Mouse (Mus musculus): Measurements from ENCODE around the gene Enc1.
"Not testable (repeated sequence)": the region's sequence is repeated elsewhere in the genome, so short reads cannot be mapped to it uniquely, and the experiment has no call there.

The Enc1 gene

GRCm38 (mm10) chr13:97250551-97251380, 9.9 kb downstream of the Enc1 start:
- DNase-seq (ENCODE audit: low read depth, low spot score): no peak

- no peak for DNase-seq (ENCODE audit: low read depth, low spot score)
Observed at GRCm38 (mm10) chr13:97251736-97252135, 10.8 kb downstream of the Enc1 start.

GRCm38 (mm10) chr13:97252469-97252868, 11.6 kb downstream of the Enc1 start:
- no peak for DNase-seq (ENCODE audit: low read depth, low spot score)

GRCm38 (mm10) chr13:97253418-97253981, 12.6 kb downstream of the Enc1 start:
- DNase-seq (ENCODE audit: low read depth, low spot score): peak; percentile 75

GRCm38 (mm10) chr13:97253994-97254393, 13.1 kb downstream of the Enc1 start:
- DNase-seq (ENCODE audit: low read depth, low spot score): no peak

- no peak for DNase-seq (ENCODE audit: low read depth, low spot score)
Observed at GRCm38 (mm10) chr13:97254564-97255164, 13.8 kb downstream of the Enc1 start.

DNA sequence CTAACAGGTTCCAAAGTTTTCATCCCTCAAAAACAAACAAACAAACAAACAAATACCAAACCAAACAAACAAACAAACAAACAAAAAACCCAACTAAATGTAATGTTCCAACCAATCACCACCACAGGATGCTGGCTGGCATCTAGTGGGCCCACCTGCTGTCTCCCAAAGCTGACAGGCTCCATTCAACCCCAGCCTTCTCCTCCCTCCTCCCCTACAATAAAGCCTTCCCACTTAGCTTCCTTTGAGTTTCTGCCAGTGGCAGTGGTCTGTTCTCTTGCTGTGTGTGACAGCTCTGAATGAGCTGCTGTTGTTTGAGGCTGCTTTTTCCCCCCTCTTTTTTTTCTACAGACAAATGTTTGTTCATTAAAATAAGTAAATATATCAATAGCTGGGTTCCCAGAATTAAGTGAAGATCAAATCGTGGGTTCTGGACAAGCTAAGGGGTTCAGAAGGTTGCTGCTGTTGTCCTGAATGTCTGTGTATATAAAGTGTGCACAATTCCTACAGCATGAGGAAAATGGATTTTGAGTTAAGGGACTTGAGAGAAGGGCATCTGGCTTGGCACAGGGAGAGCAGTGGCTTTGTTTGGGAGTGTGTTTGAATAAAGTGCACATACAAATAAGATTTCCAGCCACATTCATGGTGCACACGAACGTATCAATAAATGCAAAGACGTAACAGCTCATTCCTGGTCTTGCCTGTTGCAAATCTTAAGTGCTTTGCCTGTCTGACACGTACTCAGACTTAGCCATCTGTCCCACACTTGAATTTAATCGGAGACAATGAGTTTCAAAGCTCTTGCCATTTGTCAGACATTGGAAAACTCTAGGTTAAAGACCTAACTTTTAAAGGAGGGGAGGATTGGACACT, 15.3 kb downstream of the Enc1 start:
- peak; percentile 49 for DNase-seq (ENCODE audit: low read depth, low spot score)

GRCm38 (mm10) chr13:97256849-97257379, 16.0 kb downstream of the Enc1 start:
- peak; percentile 63 for DNase-seq (ENCODE audit: low read depth, low spot score)

GRCm38 (mm10) chr13:97259271-97259670, 18.4 kb downstream of the Enc1 start:
- no peak for DNase-seq (ENCODE audit: low read depth, low spot score)

- no peak for DNase-seq (ENCODE audit: low read depth, low spot score)
Observed at GRCm38 (mm10) chr13:97260456-97261180, 19.7 kb downstream of the Enc1 start.

DNA sequence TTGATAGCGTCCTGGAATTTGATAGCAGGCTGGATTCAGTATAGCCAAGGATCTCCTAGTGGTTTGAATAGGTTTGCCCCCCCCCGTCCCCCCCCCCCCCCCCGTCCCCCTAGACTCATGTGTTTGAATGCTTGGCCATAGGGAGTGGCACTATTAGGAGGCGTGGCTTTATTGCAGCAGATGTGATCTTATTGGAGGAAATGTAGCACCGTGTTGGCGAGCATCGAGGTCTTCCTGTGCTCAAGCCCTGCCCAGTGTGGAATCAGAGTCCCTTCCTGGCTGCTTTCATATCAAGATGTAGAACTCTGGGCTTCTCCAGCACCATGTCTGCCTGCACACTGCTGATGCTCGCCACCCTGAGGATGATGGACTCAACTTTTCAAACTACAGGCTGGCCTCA, 20.6 kb downstream of the Enc1 start:
- DNase-seq (ENCODE audit: low read depth, low spot score): no peak

DNA sequence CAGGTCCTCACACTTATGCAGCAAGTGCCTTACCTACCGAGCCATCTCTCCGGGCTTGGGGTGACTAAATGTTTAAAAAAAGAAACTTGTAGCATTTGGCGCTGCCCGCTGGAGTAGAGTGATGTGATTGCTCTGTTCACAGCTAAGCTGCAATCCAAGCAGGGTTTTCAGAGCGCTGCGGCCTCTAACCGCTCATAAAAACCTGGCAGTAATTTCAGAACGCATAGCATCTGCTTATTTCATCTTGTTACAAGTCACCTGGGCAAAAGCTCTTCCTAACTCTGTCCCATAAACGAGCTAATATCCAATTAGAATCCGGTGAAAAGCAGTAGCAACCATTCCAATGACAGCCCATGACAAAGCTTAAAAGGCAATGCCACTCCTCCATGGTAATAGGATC, 21.8 kb downstream of the Enc1 start:
- DNase-seq (ENCODE audit: low read depth, low spot score): no peak

- DNase-seq (ENCODE audit: low read depth, low spot score): not testable (repeated sequence)
Observed at GRCm38 (mm10) chr13:97265534-97265933, 24.6 kb downstream of the Enc1 start.

- DNase-seq (ENCODE audit: low read depth, low spot score): no peak
Observed at GRCm38 (mm10) chr13:97270723-97271122, 29.8 kb downstream of the Enc1 start.

GRCm38 (mm10) chr13:97271641-97272040, 30.7 kb downstream of the Enc1 start:
- no peak for DNase-seq (ENCODE audit: low read depth, low spot score)

GRCm38 (mm10) chr13:97274757-97275156, 33.9 kb downstream of the Enc1 start:
- no peak for DNase-seq (ENCODE audit: low read depth, low spot score)

DNA sequence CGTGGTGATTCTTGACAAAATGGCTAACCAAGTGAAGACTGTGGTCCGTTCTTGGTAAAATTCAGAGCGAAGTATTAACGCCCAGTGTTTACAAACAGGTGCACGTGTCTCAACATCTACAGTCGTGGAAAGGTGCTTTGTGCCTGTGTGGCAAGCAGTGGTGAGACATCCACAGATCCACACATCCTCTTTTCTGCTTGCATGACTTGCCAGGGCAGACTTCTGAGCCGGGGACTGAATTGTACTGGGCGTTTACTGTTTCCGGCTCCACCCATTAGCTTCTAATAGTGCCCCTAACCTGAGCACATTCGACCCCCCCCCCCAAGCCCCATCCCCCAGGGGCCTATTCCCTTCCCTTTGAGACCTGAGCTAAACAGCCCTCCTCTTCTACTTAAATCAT, 34.6 kb downstream of the Enc1 start:
- DNase-seq (ENCODE audit: low read depth, low spot score): no peak

GRCm38 (mm10) chr13:97282051-97282910, 41.4 kb downstream of the Enc1 start:
- no peak for DNase-seq (ENCODE audit: low read depth, low spot score)

DNA sequence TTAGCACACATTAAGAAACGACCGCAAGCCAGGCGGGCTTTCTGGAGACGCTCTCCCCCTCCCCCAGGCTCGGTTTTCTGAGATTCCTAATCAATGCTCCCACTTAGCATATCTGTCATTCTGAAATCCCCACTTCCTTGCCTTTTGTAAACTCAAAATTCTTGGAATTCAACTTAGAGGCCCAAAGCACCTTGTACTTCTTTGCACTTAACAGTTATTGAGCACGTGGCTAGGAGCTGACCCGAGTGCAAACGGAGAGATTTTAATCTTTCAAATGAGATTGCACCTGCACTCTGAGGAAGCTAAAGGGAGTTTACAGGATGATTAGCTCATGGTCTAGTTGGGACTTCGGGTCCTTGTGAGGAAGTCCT, 42.0 kb downstream of the Enc1 start:
- DNase-seq (ENCODE audit: low read depth, low spot score): no peak

- no peak for DNase-seq (ENCODE audit: low read depth, low spot score)
Observed at GRCm38 (mm10) chr13:97287046-97287445, 46.1 kb downstream of the Enc1 start.
